Mouse (Mus musculus) spleen, adult 2 months (tissue): ENCODE data around the gene Tars2. TPM values are rescaled to one million over a fixed set of nuclear protein-coding genes. Genes with fewer than 3 reads are reported as not detected.

ENCODE experiments used
- DNase-seq, 2 experiments: peaks; one replicate each; pipeline versions ENCODE4 v3.0.0 to v3.0.0-alpha.2; 2012 to 2021; ENCODE audit warnings: low spot score in 2 of 2, low read depth in 1 of 2
- H3K27ac ChIP-seq: fragments of 200-500 bp; 2 replicates; pipeline ENCODE4 v1.5.1; 2012; ENCODE audit warnings: low read length, inconsistent platforms; ENCODE audit not compliant: insufficient read depth
- H3K27me3 ChIP-seq: fragments of 200-500 bp; 2 replicates; pipeline ENCODE4 v1.6.1; 2012; ENCODE audit warnings: mild to moderate bottlenecking, moderate library complexity, low read length, inconsistent platforms; ENCODE audit not compliant: control insufficient read depth, insufficient read depth
- H3K36me3 ChIP-seq: fragments of 200-500 bp; 2 replicates; pipeline ENCODE4 v1.6.1; 2012; ENCODE audit warnings: mild to moderate bottlenecking, low read length, inconsistent platforms; ENCODE audit not compliant: control insufficient read depth, insufficient read depth
- H3K4me1 ChIP-seq: fragments of 200-500 bp; 2 replicates; pipeline ENCODE4 v1.6.1; 2011; ENCODE audit warnings: inconsistent platforms; ENCODE audit not compliant: control insufficient read depth, insufficient read depth, insufficient read length
- H3K4me3 ChIP-seq: fragments of 200-500 bp; 2 replicates; pipeline ENCODE4 v1.5.1; 2011; ENCODE audit warnings: mild to moderate bottlenecking, inconsistent platforms; ENCODE audit not compliant: insufficient read depth, insufficient read length; ENCODE audit errors: extremely low read depth
- CTCF ChIP-seq: fragments of 200-500 bp; IDR thresholded peaks from 2 replicates; pipeline ENCODE4 v1.5.1; 2011; ENCODE audit warnings: mild to moderate bottlenecking, inconsistent platforms; ENCODE audit not compliant: insufficient read depth, insufficient read length, insufficient replicate concordance; ENCODE audit errors: extremely low read depth
- POLR2A ChIP-seq: fragments of 200-500 bp; IDR thresholded peaks from 2 replicates; pipeline ENCODE4 v1.6.1; 2011; ENCODE audit warnings: low read depth, low read length, inconsistent platforms
- WGBS: fragments of 180-500 bp; shearing (Covaris S2); methylation state at CpG from one replicate; pipeline ENCODE4 v1.1.7; 2018; 5-methylcytosine and 5-hydroxymethylcytosine counted together
- polyA plus RNA-seq: library from polyadenylated mRNA; depleted of rRNA; stranded (reverse); fragments of >200 nt; gene quantifications from 2 replicates; pipeline ENCODE4 v1.2.3, GENCODE M21; 2012

Gene Tars2
- polyA plus RNA-seq, 1 experiment: 29.5 TPM

DNA sequence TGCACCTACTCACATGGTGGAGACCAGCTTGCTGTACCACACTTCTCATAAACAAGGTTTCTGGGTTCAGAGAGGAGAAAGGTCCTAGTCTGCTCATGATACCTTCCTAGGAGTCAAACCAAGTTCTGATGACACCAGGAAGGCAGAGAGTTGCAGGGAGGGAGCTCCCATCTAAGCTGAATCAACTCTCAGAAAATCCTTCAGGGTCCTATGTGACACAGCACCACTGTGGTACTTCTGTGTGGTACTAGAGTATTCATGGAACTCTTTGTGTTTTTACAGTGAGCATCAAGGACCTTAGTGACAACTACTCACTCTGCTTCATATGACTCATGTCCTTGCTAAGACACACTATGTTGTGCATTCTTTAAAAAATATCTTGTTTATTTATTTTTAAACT is 650 bp upstream of the Tars2 start:
- H3K36me3 ChIP-seq: peaks cover 20% of the 10 kb centered on the region
- no peaks in the 10 kb centered on the region for H3K27me3 ChIP-seq
- no peak for TF ChIP-seq POLR2A
- no peak for TF ChIP-seq CTCF
- no peak for DNase-seq
- H3K4me1 ChIP-seq: peaks cover 5% of the 10 kb centered on the region
- no peak overlapping the region for H3K4me3 ChIP-seq
- no peak overlapping the region for H3K27ac ChIP-seq

DNA sequence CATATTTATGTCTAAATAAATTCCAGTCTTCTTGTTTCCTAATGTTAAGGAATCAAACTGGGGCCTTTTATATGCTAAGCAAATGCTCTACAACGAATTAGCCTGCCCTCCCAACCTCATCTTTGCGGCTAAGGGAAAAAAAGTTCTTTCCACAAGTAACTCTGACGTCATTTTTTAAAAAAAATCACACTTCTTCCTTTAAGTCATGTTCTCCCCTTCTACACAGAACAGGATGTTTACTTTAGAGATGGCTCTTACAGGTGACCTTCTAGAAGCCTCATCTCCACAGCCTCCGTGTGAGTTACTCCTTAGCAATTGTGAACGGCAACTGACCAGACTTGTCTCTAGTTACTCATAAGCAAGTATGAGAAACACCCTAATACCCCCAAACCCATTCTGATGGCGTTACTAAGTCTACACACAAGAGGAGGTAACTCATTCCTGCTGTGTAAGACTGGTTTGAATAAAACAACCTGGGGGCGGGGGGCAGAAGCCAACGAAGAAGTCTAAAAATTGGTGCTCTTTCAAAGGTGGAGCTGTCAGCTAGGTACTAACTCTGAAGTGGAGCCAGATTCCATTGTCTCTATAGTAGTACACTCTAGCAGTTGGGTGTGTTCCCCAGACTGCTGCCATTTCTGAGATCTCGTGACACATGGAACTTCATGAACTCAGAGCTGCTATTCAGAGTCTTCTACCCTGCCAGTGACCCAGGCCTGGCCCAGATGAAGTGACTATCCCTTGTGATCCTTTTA is 1.4 kb downstream of the Tars2 start:
- Histone ChIP-seq H3K4me1 (peaks cover 7% of the 10 kb centered on the region), H3K36me3 (peaks cover 3% of the 10 kb centered on the region; the same call in 1 of the 2 replicates), H3K27me3 (no peaks in the 10 kb centered on the region), H3K27ac (peak overlapping the region; percentile 28; the same call in 1 of the 2 replicates), H3K4me3 (no peak overlapping the region)
- WGBS: 40% methylated on average over 9 of the region's 9 CpGs
- no peak for TF ChIP-seq CTCF
- TF ChIP-seq POLR2A: no peak
- peak in 1 of 2 experiments; percentile 58 for DNase-seq

DNA sequence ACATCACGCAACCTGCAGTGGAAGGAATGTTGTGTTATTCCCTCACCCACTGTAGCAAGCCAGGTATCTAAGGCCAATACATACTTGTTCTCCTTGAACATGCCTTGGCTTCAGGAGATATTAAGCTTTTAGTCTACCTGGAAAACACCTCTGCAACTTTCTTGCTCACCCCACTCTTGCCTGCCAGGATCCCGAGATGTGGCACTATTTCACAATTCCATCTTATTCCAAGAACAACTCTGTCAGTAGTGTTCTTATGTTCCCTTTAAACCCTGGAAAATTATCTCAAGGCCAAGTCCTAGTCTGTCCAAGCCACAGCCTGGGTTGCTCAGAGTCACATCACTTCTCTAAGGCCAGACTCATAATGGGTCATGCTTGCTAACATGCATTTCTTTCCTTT is 3.2 kb downstream of the Tars2 start:
- WGBS: 83% methylated on average over 2 of the region's 2 CpGs
- no peaks in the 10 kb centered on the region for H3K27me3 ChIP-seq
- H3K4me1 ChIP-seq: peaks cover 7% of the 10 kb centered on the region
- no peak overlapping the region for H3K4me3 ChIP-seq
- DNase-seq: no peak
- peaks cover 3% of the 10 kb centered on the region for H3K36me3 ChIP-seq
- no peak overlapping the region for H3K27ac ChIP-seq
- no peak for TF ChIP-seq POLR2A
- no peak for TF ChIP-seq CTCF

GRCm38 (mm10) chr3:95754345-95755206 is 5.4 kb downstream of the Tars2 start:
- under 1% methylated on average over 30 of the region's 30 CpGs for WGBS
- DNase-seq: peak; percentile 67 to 88
- Histone ChIP-seq H3K4me3 (peak overlapping the region; percentile 87), H3K27me3 (no peaks in the 10 kb centered on the region), H3K4me1 (peaks cover 7% of the 10 kb centered on the region), H3K27ac (peak overlapping the region; percentile 76), H3K36me3 (peaks cover 13% of the 10 kb centered on the region)
- TF ChIP-seq CTCF (no peak), POLR2A (peak; percentile 41)

- Histone ChIP-seq H3K36me3 (peaks cover 16% of the 10 kb centered on the region), H3K27me3 (no peaks in the 10 kb centered on the region)
Measured at GRCm38 (mm10) chr3:95752935-95753334, 7.1 kb downstream of the Tars2 start.

DNA sequence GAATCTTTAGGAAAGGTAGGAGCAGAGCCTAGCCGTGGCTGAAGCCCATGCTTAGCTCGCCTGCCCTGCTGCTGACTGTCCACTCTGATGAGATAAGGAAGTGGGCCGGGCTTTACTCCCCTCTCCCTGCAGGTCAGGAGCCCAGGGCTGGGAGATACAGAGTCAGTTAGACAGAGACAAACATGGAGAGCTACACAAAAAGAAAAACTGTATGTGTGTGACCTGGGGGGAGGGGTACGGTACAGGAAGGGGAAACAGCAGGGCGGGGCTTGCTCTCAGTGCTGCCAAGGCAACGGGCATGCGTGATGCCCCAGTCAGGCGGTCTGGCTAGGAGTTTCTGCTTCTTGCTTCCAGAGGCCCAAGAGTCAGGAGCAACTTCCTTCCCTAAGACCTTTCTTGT is 19.6 kb downstream of the Tars2 start:
- Histone ChIP-seq H3K4me1 (peaks cover 7% of the 10 kb centered on the region; the same call in 1 of the 2 replicates), H3K36me3 (peaks cover 33% of the 10 kb centered on the region), H3K4me3 (no peak overlapping the region), H3K27ac (peak overlapping the region; percentile 69), H3K27me3 (no peaks in the 10 kb centered on the region)
- TF ChIP-seq POLR2A (no peak), CTCF (no peak)
- 46% methylated on average over 8 of the region's 8 CpGs for WGBS
- peak in 1 of 2 experiments; percentile 30 for DNase-seq

More at GRCm38 (mm10) chr3:95752935-95753334, 7.1 kb downstream of the Tars2 start:
- TF ChIP-seq POLR2A (no peak), CTCF (no peak)
- 81% methylated on average over 3 of the region's 3 CpGs for WGBS
- no peak overlapping the region for H3K27ac ChIP-seq
- no peak for DNase-seq
- no peak overlapping the region for H3K4me3 ChIP-seq
- 0 out of 2 replicates have a peak, but pooled peaks cover 2% of the 10 kb centered on the region for H3K4me1 ChIP-seq
